23 mouse cellular contexts compared by ENCODE assay signal in genomic region chr4:154005488-154005887, GRCm38 (mm10). TPM values are rescaled to one million over a fixed set of nuclear protein-coding genes. Genes with fewer than 3 reads are reported as not detected.
DNase-seq lines count a peak whose midpoint lies in the region; ATAC-seq and TF ChIP-seq lines count a peak whose summit lies in the region.
"Had no signal": no experiment of that assay in that cellular context is flagged by ENCODE, and none has a peak within 500 bp of the region (broad histone marks: within the 10 kb centered on the region; RNA-seq: fewer than 3 reads in every experiment).

No protein-coding gene starts in this region.

- no peaks in the 10 kb centered on the region for H3K4me1 ChIP-seq in forebrain, postnatal 0 days (ENCODE audit: insufficient read depth)
- H3K4me1 ChIP-seq in forebrain, embryonic 14.5 days (ENCODE audit: control insufficient read depth, insufficient read depth, low read length): no peaks in the 10 kb centered on the region
- no peaks in the 10 kb centered on the region for H3K4me1 ChIP-seq in limb, embryonic 13.5 days
- H3K4me1 ChIP-seq in limb, embryonic 10.5 days: no peaks in the 10 kb centered on the region
- no peaks in the 10 kb centered on the region for H3K4me1 ChIP-seq in embryonic facial prominence, embryonic 15.5 days
- H3K4me1 ChIP-seq: forebrain, embryonic 12.5 days; heart, embryonic 10.5 days; hindbrain, embryonic 15.5 days had no signal

- 0 out of 2 replicates have a peak, but pooled peaks have one; percentile 3 for ATAC-seq in forebrain, postnatal 0 days
- ATAC-seq in forebrain, embryonic 14.5 days: no peak
- peak; percentile 68; the same call in 1 of the 2 replicates for ATAC-seq in limb, embryonic 13.5 days (ENCODE audit: low FRiP score, low read depth)
- ATAC-seq in embryonic facial prominence, embryonic 15.5 days (ENCODE audit: insufficient number of reproducible peaks, low FRiP score, low TSS enrichment, low read depth): peak; percentile 56; the same call in 1 of the 2 replicates

- peaks cover 53% of the 10 kb centered on the region for H3K36me3 ChIP-seq in forebrain, postnatal 0 days (ENCODE audit: insufficient read depth)
- H3K36me3 ChIP-seq in forebrain, embryonic 14.5 days (ENCODE audit: control insufficient read depth, insufficient read depth, low read length): peaks cover 59% of the 10 kb centered on the region
- peaks cover 58% of the 10 kb centered on the region for H3K36me3 ChIP-seq in limb, embryonic 13.5 days
- H3K36me3 ChIP-seq in limb, embryonic 10.5 days: peaks cover 58% of the 10 kb centered on the region
- peaks cover 54% of the 10 kb centered on the region for H3K36me3 ChIP-seq in embryonic facial prominence, embryonic 15.5 days

- no peak overlapping the region for H3K27ac ChIP-seq in forebrain, postnatal 0 days (ENCODE audit: low read depth, low read length)
- no peak overlapping the region for H3K27ac ChIP-seq in forebrain, embryonic 14.5 days (ENCODE audit: low read depth, low read length)
- H3K27ac ChIP-seq in limb, embryonic 13.5 days: no peak overlapping the region
- H3K27ac ChIP-seq in limb, embryonic 10.5 days: no peak overlapping the region
- H3K27ac ChIP-seq in embryonic facial prominence, embryonic 15.5 days (replicated peaks): no peak overlapping the region
- H3K27ac ChIP-seq: forebrain, embryonic 12.5 days; heart, embryonic 10.5 days; hindbrain, embryonic 15.5 days had no signal

- WGBS in forebrain, postnatal 0 days: 90% methylated on average over 5 of the region's 5 CpGs
- WGBS in forebrain, embryonic 14.5 days: 89% methylated on average over 5 of the region's 5 CpGs
- WGBS in limb, embryonic 13.5 days: 82% methylated on average over 5 of the region's 5 CpGs
- WGBS in limb, embryonic 10.5 days: 92% methylated on average over 5 of the region's 5 CpGs
- WGBS in embryonic facial prominence, embryonic 15.5 days: 86% methylated on average over 5 of the region's 5 CpGs

- no peak overlapping the region for H3K9ac ChIP-seq in forebrain, postnatal 0 days
- H3K9ac ChIP-seq in forebrain, embryonic 14.5 days (ENCODE audit: low read length): no peak overlapping the region
- no peak overlapping the region for H3K9ac ChIP-seq in limb, embryonic 13.5 days
- no peak overlapping the region for H3K9ac ChIP-seq in embryonic facial prominence, embryonic 15.5 days
- H3K9ac ChIP-seq: forebrain, embryonic 12.5 days; hindbrain, embryonic 15.5 days had no signal

- H3K4me2 ChIP-seq in forebrain, postnatal 0 days (ENCODE audit: low read depth): no peak overlapping the region
- no peak overlapping the region for H3K4me2 ChIP-seq in forebrain, embryonic 14.5 days (ENCODE audit: low read length)
- H3K4me2 ChIP-seq in limb, embryonic 13.5 days (replicated peaks): no peak overlapping the region
- no peak overlapping the region for H3K4me2 ChIP-seq in embryonic facial prominence, embryonic 15.5 days (replicated peaks)
- H3K4me2 ChIP-seq: forebrain, embryonic 12.5 days; hindbrain, embryonic 15.5 days had no signal

- H3K9me3 ChIP-seq in forebrain, postnatal 0 days (ENCODE audit: low read length): no peaks in the 10 kb centered on the region
- H3K9me3 ChIP-seq in forebrain, embryonic 14.5 days (replicated peaks; ENCODE audit: control insufficient read depth, low read length): no peaks in the 10 kb centered on the region
- no peaks in the 10 kb centered on the region for H3K9me3 ChIP-seq in limb, embryonic 13.5 days
- H3K9me3 ChIP-seq in limb, embryonic 10.5 days (replicated peaks): no peaks in the 10 kb centered on the region
- no peaks in the 10 kb centered on the region for H3K9me3 ChIP-seq in embryonic facial prominence, embryonic 15.5 days (replicated peaks)
- H3K9me3 ChIP-seq: forebrain, embryonic 12.5 days; heart, embryonic 10.5 days; hindbrain, embryonic 15.5 days had no signal

- DNase-seq in forebrain, postnatal 0 days: no peak
- no peak for DNase-seq in forebrain, embryonic 14.5 days (ENCODE audit: low spot score)
- no peak for DNase-seq in limb, embryonic 10.5 days (ENCODE audit: low spot score)
- peak; percentile 21 for DNase-seq in retina, postnatal 1 day
- DNase-seq in adrenal gland, adult 18-20 months (ENCODE audit: low spot score in 2 of 2): no peak
- DNase-seq: adrenal gland, postnatal 14 days; cerebellum, adult 18-20 months; cerebellum, postnatal 10 days; gastrocnemius, postnatal 10 days; heart, adult 18-20 months; heart, postnatal 10 days had no signal

- TF ChIP-seq CTCF in forebrain, postnatal 0 days (IDR thresholded peaks at IDR 0.05; ENCODE audit: low read depth): no peak

- no peaks in the 10 kb centered on the region for H3K27me3 ChIP-seq in forebrain, postnatal 0 days (ENCODE audit: insufficient read depth, low read length)
- H3K27me3 ChIP-seq in forebrain, embryonic 14.5 days (replicated peaks; ENCODE audit: control insufficient read depth, insufficient read depth, low read length): no peaks in the 10 kb centered on the region
- H3K27me3 ChIP-seq in limb, embryonic 13.5 days: no peaks in the 10 kb centered on the region
- H3K27me3 ChIP-seq in limb, embryonic 10.5 days (ENCODE audit: low read depth, poor library complexity, severe bottlenecking): no peaks in the 10 kb centered on the region
- H3K27me3 ChIP-seq in embryonic facial prominence, embryonic 15.5 days: no peaks in the 10 kb centered on the region
- H3K27me3 ChIP-seq: forebrain, embryonic 12.5 days; hindbrain, embryonic 15.5 days had no signal

- no peak overlapping the region for H3K4me3 ChIP-seq in forebrain, postnatal 0 days (ENCODE audit: low read depth, low read length)
- H3K4me3 ChIP-seq in forebrain, embryonic 14.5 days (ENCODE audit: low read depth, low read length): no peak overlapping the region
- no peak overlapping the region for H3K4me3 ChIP-seq in limb, embryonic 13.5 days
- H3K4me3 ChIP-seq in limb, embryonic 10.5 days: no peak overlapping the region
- no peak overlapping the region for H3K4me3 ChIP-seq in embryonic facial prominence, embryonic 15.5 days (replicated peaks)
- H3K4me3 ChIP-seq: forebrain, embryonic 12.5 days; heart, embryonic 10.5 days; hindbrain, embryonic 15.5 days had no signal

RNA-seq across cellular contexts. Expression of gene Lrrc47, which starts 6.0 kb away (rescaled TPM):
- 21.9 and 27.4 TPM in 2 replicates for total RNA-seq in forebrain, postnatal 0 days (2014; rRNA removed)
- polyA plus RNA-seq in forebrain, postnatal 0 days (2015; fragmentation: Nextera tagmentation; extraction: Ambion mirVana): 19.4 and 20.5 TPM in 2 replicates
- 8.4 and 9.2 TPM in 2 replicates for polyA plus RNA-seq in forebrain, embryonic 14.5 days (2014; fragmentation: Nextera tagmentation; extraction: Ambion mirVana)
- polyA plus RNA-seq in limb, embryonic 13.5 days (2015; fragmentation: Nextera tagmentation; extraction: Ambion mirVana): 19.6 and 20.5 TPM in 2 replicates
- 28.3 and 32.2 TPM in 2 replicates for polyA plus RNA-seq in limb, embryonic 10.5 days (2016; fragmentation: Nextera tagmentation; extraction: Ambion mirVana)
- 21.3 and 23.1 TPM in 2 replicates for polyA plus RNA-seq in embryonic facial prominence, embryonic 15.5 days (2015; fragmentation: Nextera tagmentation; extraction: Ambion mirVana)
- 10 to 100 TPM; 54.8 to 55.4 TPM for total RNA-seq in adrenal gland, adult 18-20 months (2021)

RNA-seq across cellular contexts. Expression of gene Smim1, which starts 20.5 kb away (rescaled TPM):
- 8.5 and 10.2 TPM in 2 replicates for total RNA-seq in forebrain, postnatal 0 days (2014; rRNA removed)
- 7.2 TPM in 2 replicates for polyA plus RNA-seq in forebrain, postnatal 0 days (2015; fragmentation: Nextera tagmentation; extraction: Ambion mirVana)
- polyA plus RNA-seq in forebrain, embryonic 14.5 days (2014; fragmentation: Nextera tagmentation; extraction: Ambion mirVana): 3.9 and 4.2 TPM in 2 replicates
- polyA plus RNA-seq in limb, embryonic 13.5 days (2015; fragmentation: Nextera tagmentation; extraction: Ambion mirVana): 11.8 and 12.6 TPM in 2 replicates
- polyA plus RNA-seq in limb, embryonic 10.5 days (2016; fragmentation: Nextera tagmentation; extraction: Ambion mirVana): 12.7 and 27.4 TPM in 2 replicates
- 28.4 TPM in 2 replicates for polyA plus RNA-seq in embryonic facial prominence, embryonic 15.5 days (2015; fragmentation: Nextera tagmentation; extraction: Ambion mirVana)
- 10 to 100 TPM; 48.5 to 54.2 TPM for total RNA-seq in adrenal gland, adult 18-20 months (2021)

RNA-seq across cellular contexts. Expression of gene Cep104, which starts 30.5 kb away (rescaled TPM):
- 9.2 and 10.5 TPM in 2 replicates for total RNA-seq in forebrain, postnatal 0 days (2014; rRNA removed)
- 7.7 and 9.9 TPM in 2 replicates for polyA plus RNA-seq in forebrain, postnatal 0 days (2015; fragmentation: Nextera tagmentation; extraction: Ambion mirVana)
- 13.2 and 16.8 TPM in 2 replicates for polyA plus RNA-seq in forebrain, embryonic 14.5 days (2014; fragmentation: Nextera tagmentation; extraction: Ambion mirVana)
- polyA plus RNA-seq in limb, embryonic 13.5 days (2015; fragmentation: Nextera tagmentation; extraction: Ambion mirVana): 16.9 TPM in 2 replicates
- polyA plus RNA-seq in limb, embryonic 10.5 days (2016; fragmentation: Nextera tagmentation; extraction: Ambion mirVana): 21.0 and 22.3 TPM in 2 replicates
- 14.9 and 16.1 TPM in 2 replicates for polyA plus RNA-seq in embryonic facial prominence, embryonic 15.5 days (2015; fragmentation: Nextera tagmentation; extraction: Ambion mirVana)
- total RNA-seq in adrenal gland, adult 18-20 months (2021): 10 to 100 TPM; 22.7 to 25.0 TPM

RNA-seq across cellular contexts. Expression of gene Dffb, which starts 30.6 kb away (rescaled TPM):
- 18.9 and 22.7 TPM in 2 replicates for total RNA-seq in forebrain, postnatal 0 days (2014; rRNA removed)
- 8.6 and 9.3 TPM in 2 replicates for polyA plus RNA-seq in forebrain, postnatal 0 days (2015; fragmentation: Nextera tagmentation; extraction: Ambion mirVana)
- polyA plus RNA-seq in forebrain, embryonic 14.5 days (2014; fragmentation: Nextera tagmentation; extraction: Ambion mirVana): 7.4 and 8.6 TPM in 2 replicates
- 13.8 and 15.1 TPM in 2 replicates for polyA plus RNA-seq in limb, embryonic 13.5 days (2015; fragmentation: Nextera tagmentation; extraction: Ambion mirVana)
- 14.8 TPM in 2 replicates for polyA plus RNA-seq in limb, embryonic 10.5 days (2016; fragmentation: Nextera tagmentation; extraction: Ambion mirVana)
- polyA plus RNA-seq in embryonic facial prominence, embryonic 15.5 days (2015; fragmentation: Nextera tagmentation; extraction: Ambion mirVana): 12.7 and 15.0 TPM in 2 replicates
- total RNA-seq in adrenal gland, adult 18-20 months (2021): 1 to 10 TPM; 2.8 to 3.2 TPM

RNA-seq across cellular contexts. Expression of gene Ccdc27, which starts 37.0 kb away (rescaled TPM):
- not detected in 2 replicates for total RNA-seq in forebrain, postnatal 0 days (2014; rRNA removed)
- polyA plus RNA-seq in forebrain, postnatal 0 days (2015; fragmentation: Nextera tagmentation; extraction: Ambion mirVana): not detected in 2 replicates
- not detected in 2 replicates for polyA plus RNA-seq in forebrain, embryonic 14.5 days (2014; fragmentation: Nextera tagmentation; extraction: Ambion mirVana)
- polyA plus RNA-seq in limb, embryonic 13.5 days (2015; fragmentation: Nextera tagmentation; extraction: Ambion mirVana): not detected in 2 replicates
- not detected in 2 replicates for polyA plus RNA-seq in limb, embryonic 10.5 days (2016; fragmentation: Nextera tagmentation; extraction: Ambion mirVana)
- 0.15 and 0.20 TPM in 2 replicates for polyA plus RNA-seq in embryonic facial prominence, embryonic 15.5 days (2015; fragmentation: Nextera tagmentation; extraction: Ambion mirVana)
- total RNA-seq in adrenal gland, adult 18-20 months (2021): not detected
- total RNA-seq: adrenal gland, postnatal 14 days; gastrocnemius, postnatal 10 days; gastrocnemius, postnatal 4 days; heart, adult 18-20 months; heart, postnatal 10 days; hematopoietic stem cell, adult 5-6 weeks; MEL had no signal
- polyA plus RNA-seq: C2C12; embryonic facial prominence, embryonic 11.5 days; forebrain, embryonic 12.5 days; heart, embryonic 10.5 days; heart, embryonic 14.5 days; hindbrain, embryonic 15.5 days; intestine, embryonic 14.5 days had no signal
